Mouse (Mus musculus) liver, postnatal 0 days (tissue): ENCODE measurements at regions not wholly inside any gene's neighbourhood (a gene's known extent, or its start where the extent isn't known, plus 50 kb on each side); places are given as distances from the start of the nearest gene placed in this dataset.

Experiments
- ATAC-seq: fragments of 200-750 bp; cut with Nextera tagmentation; 2 replicates; pipeline ENCODE4 v1.8.0; 2017; ENCODE audit warnings: mild to moderate bottlenecking, moderate library complexity
- DNase-seq: peaks from one replicate; pipeline ENCODE4 v3.0.0-alpha.2; 2016
- H3K27ac ChIP-seq: fragments of 300-500 bp; sonication (generic); 2 replicates; pipeline ENCODE4 v1.5.1; 2014; ENCODE audit warnings: antibody characterized with exemption, moderate library complexity, mild to moderate bottlenecking, low read depth
- H3K27me3 ChIP-seq: fragments of 300-500 bp; sonication (generic); 2 replicates; pipeline ENCODE4 v1.6.1; 2014; ENCODE audit warnings: low read length, control low read depth, mixed read lengths; ENCODE audit not compliant: insufficient read depth
- H3K36me3 ChIP-seq: fragments of 300-500 bp; sonication (generic); replicated peaks from 2 replicates; pipeline ENCODE4 v1.6.1; 2014; ENCODE audit warnings: mild to moderate bottlenecking, control low read depth, low read length, moderate library complexity, mixed read lengths; ENCODE audit not compliant: insufficient read depth
- H3K4me1 ChIP-seq: fragments of 300-500 bp; sonication (generic); 2 replicates; pipeline ENCODE4 v1.6.1; 2014; ENCODE audit warnings: antibody characterized with exemption, mild to moderate bottlenecking, control low read depth; ENCODE audit not compliant: insufficient read depth
- H3K4me2 ChIP-seq: fragments of 300-500 bp; sonication (generic); 2 replicates; pipeline ENCODE4 v1.6.1; 2014; ENCODE audit warnings: low read depth, mild to moderate bottlenecking, low read length, moderate library complexity, mixed read lengths
- H3K4me3 ChIP-seq: fragments of 300-500 bp; sonication (generic); 2 replicates; pipeline ENCODE4 v1.5.1; 2014; ENCODE audit warnings: low read depth, low read length
- H3K9ac ChIP-seq: fragments of 300-500 bp; sonication (generic); replicated peaks from 2 replicates; pipeline ENCODE4 v1.6.1; 2014; ENCODE audit warnings: mild to moderate bottlenecking, moderate library complexity
- H3K9me3 ChIP-seq: fragments of 300-500 bp; sonication (generic); 2 replicates; pipeline ENCODE4 v1.6.1; 2016; ENCODE audit warnings: mild to moderate bottlenecking, control low read depth, low read length, mixed read lengths
- CTCF ChIP-seq: sonication (generic); IDR thresholded peaks from 2 replicates; pipeline ENCODE4 v1.5.1; 2016; ENCODE audit warnings: antibody characterized with exemption, low read depth
- EP300 ChIP-seq: IDR thresholded peaks from 2 replicates; pipeline ENCODE4 v1.6.1; 2016; ENCODE audit warnings: antibody characterized with exemption, low read depth, mild to moderate bottlenecking
- WGBS: fragments of 180-500 bp; shearing (Covaris S2); extraction: QIAGEN DNeasy Blood & Tissue Kit; methylation state at CpG from one replicate; pipeline ENCODE4 v1.1.7; 2014; ENCODE audit not compliant: insufficient replicate concordance; 5-methylcytosine and 5-hydroxymethylcytosine counted together

GRCm38 (mm10) chr19:15516566-15517305 lies 430.4 kb downstream of the Psat1 start:
- H3K36me3 ChIP-seq = no peaks in the 10 kb centered on the region
- WGBS = 43% methylated on average over 17 of the region's 17 CpGs
- ATAC-seq (no peak), DNase-seq (no peak)
- no peaks in the 10 kb centered on the region for H3K4me1 ChIP-seq
- no peak overlapping the region for H3K27ac ChIP-seq
- no peaks in the 10 kb centered on the region for H3K9me3 ChIP-seq
- TF ChIP-seq CTCF (no peak), EP300 (no peak)
- H3K9ac ChIP-seq = no peak overlapping the region
- no peak overlapping the region for H3K4me3 ChIP-seq
- H3K27me3 ChIP-seq = no peaks in the 10 kb centered on the region
- no peak overlapping the region for H3K4me2 ChIP-seq

GRCm38 (mm10) chr19:15513197-15513596 lies 433.9 kb downstream of the Psat1 start:
- no peak overlapping the region for H3K4me2 ChIP-seq
- WGBS = 63% methylated on average over 4 of the region's 4 CpGs
- no peaks in the 10 kb centered on the region for H3K9me3 ChIP-seq
- H3K27me3 ChIP-seq = no peaks in the 10 kb centered on the region
- H3K27ac ChIP-seq = no peak overlapping the region
- no peak overlapping the region for H3K4me3 ChIP-seq
- no peaks in the 10 kb centered on the region for H3K4me1 ChIP-seq
- H3K9ac ChIP-seq = no peak overlapping the region
- ATAC-seq (no peak), DNase-seq (no peak)
- no peak for TF ChIP-seq EP300
- no peak for TF ChIP-seq CTCF
- H3K36me3 ChIP-seq = no peaks in the 10 kb centered on the region

GRCm38 (mm10) chr19:15510395-15510794 lies 436.7 kb downstream of the Psat1 start:
- Histone ChIP-seq H3K27me3 (no peaks in the 10 kb centered on the region), H3K9ac (no peak overlapping the region), H3K4me2 (no peak overlapping the region), H3K27ac (no peak overlapping the region), H3K4me3 (no peak overlapping the region), H3K9me3 (no peaks in the 10 kb centered on the region), H3K36me3 (no peaks in the 10 kb centered on the region), H3K4me1 (no peaks in the 10 kb centered on the region)
- TF ChIP-seq EP300 = no peak
- no peak for TF ChIP-seq CTCF
- ATAC-seq (no peak), DNase-seq (no peak)
- 78% methylated on average over 1 of the region's 1 CpGs for WGBS

GRCm38 (mm10) chr19:15502985-15503354 lies 444.2 kb downstream of the Psat1 start:
- WGBS = 84% methylated on average over 1 of the region's 1 CpGs
- H3K27ac ChIP-seq = no peak overlapping the region
- DNase-seq = no peak
- no peaks in the 10 kb centered on the region for H3K4me1 ChIP-seq
- no peak overlapping the region for H3K9ac ChIP-seq
- no peaks in the 10 kb centered on the region for H3K9me3 ChIP-seq
- ATAC-seq = no peak
- H3K4me3 ChIP-seq = no peak overlapping the region
- H3K4me2 ChIP-seq = no peak overlapping the region
- TF ChIP-seq CTCF (no peak), EP300 (no peak)
- no peaks in the 10 kb centered on the region for H3K36me3 ChIP-seq
- no peaks in the 10 kb centered on the region for H3K27me3 ChIP-seq

- no peak for DNase-seq
- H3K9me3 ChIP-seq = no peaks in the 10 kb centered on the region
- no peaks in the 10 kb centered on the region for H3K27me3 ChIP-seq
- H3K36me3 ChIP-seq = no peaks in the 10 kb centered on the region
- H3K4me2 ChIP-seq = no peak overlapping the region
- H3K9ac ChIP-seq = no peak overlapping the region
- H3K4me3 ChIP-seq = no peak overlapping the region
- no peak overlapping the region for H3K27ac ChIP-seq
- no peak for ATAC-seq
- H3K4me1 ChIP-seq = no peaks in the 10 kb centered on the region
- TF ChIP-seq EP300 = no peak
- TF ChIP-seq CTCF = no peak
- 79% methylated on average over 9 of the region's 9 CpGs for WGBS
Observed at GRCm38 (mm10) chr19:15502315-15502984, 444.7 kb downstream of the Psat1 start.

GRCm38 (mm10) chr19:15495532-15495931 lies 451.6 kb downstream of the Psat1 start:
- Histone ChIP-seq H3K9me3 (no peaks in the 10 kb centered on the region), H3K9ac (no peak overlapping the region), H3K4me1 (no peaks in the 10 kb centered on the region), H3K36me3 (no peaks in the 10 kb centered on the region), H3K4me3 (no peak overlapping the region), H3K4me2 (no peak overlapping the region), H3K27ac (no peak overlapping the region), H3K27me3 (no peaks in the 10 kb centered on the region)
- no peak for ATAC-seq
- WGBS = 90% methylated on average over 1 of the region's 1 CpGs
- no peak for DNase-seq
- TF ChIP-seq CTCF = no peak
- no peak for TF ChIP-seq EP300
